Mouse (Mus musculus): ENCODE results near the gene Nt5c1a. TPM values are rescaled to one million over a fixed set of nuclear protein-coding genes. Genes with fewer than 3 reads are reported as not detected.

The Nt5c1a gene
- total RNA-seq (2023) = not detected in 2 replicates

GRCm38 (mm10) chr4:123201186-123202093, at the start of gene Nt5c1a:
Gene Nt5c1a, plus strand, starts transcription at chr4:123201504.

DNA sequence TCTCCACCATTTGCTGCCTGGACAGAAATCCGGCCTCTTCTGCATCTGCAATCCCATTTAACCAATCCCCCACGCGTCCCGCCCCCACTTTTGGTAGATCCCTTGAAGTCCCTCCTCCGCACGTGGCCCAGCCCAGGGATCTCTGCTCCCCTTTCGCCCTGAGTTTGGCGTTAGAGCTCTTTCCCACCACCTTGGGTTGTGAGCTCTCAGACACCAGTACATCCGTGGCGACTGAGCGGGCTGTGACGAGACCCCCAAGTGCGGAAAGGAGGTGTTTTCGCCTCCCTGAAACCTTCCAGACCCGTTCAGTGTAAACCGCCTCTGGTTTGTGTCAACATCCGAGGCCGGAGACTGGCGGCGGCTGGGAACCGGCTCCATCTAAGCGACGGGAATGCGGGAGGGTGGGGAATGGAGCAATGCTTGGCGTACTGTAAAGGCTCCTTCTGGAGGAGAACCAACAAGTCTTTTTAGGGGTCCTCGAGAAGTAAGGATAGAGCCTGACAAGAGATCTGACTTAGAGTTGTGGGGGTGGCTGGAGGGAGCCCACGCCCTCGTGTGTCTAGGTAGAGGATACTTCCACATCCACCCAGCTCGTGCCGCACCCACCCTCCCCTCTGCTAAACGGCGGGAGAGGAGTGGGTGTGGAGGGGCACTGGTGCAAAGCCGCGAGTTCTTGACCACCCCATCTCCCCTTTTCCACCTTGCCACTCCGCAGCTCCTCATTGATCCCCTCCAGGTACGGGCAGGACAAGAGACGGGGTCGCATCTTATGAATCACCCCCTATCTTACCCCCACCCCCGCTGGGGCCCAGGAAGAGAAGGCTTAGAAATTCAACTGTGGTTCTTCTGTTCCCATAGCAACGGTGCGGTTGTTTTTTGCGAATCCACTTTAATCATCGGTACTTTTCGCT, 18.7 kb upstream of the Nt5c1a start, which contains the start of gene Hpcal4:
Hpcal4 (plus strand) TSS at position 900 of the 911 bp plus-strand sequence.

GRCm38 (mm10) chr4:123233492-123234084, 32.3 kb downstream of the Nt5c1a start, which contains the start of gene Heyl:
Gene Heyl, plus strand, starts transcription at chr4:123233556.

GRCm38 (mm10) chr4:123261721-123262401, 60.6 kb downstream of the Nt5c1a start, which contains the start of gene Pabpc4:
Gene Pabpc4, plus strand, starts transcription at chr4:123262351.

Other genes with a start within 250 kb of the Nt5c1a start
- 0.25 TPM in 1 of 2 replicates, not detected in the other for gene Mfsd2a, start 240.3 kb upstream of the Nt5c1a start, total RNA-seq (2023)
- 0.60 and 1.00 TPM in 2 replicates for gene Mycl, start 205.9 kb upstream of the Nt5c1a start, total RNA-seq (2023)
- 4.1 and 7.0 TPM in 2 replicates for gene Trit1, start 184.9 kb upstream of the Nt5c1a start, total RNA-seq (2023)
- gene Bmp8b, start 96.3 kb upstream of the Nt5c1a start, total RNA-seq (2023) = not detected in 2 replicates
- gene Oxct2b, start 85.2 kb upstream of the Nt5c1a start, total RNA-seq (2023) = not detected in 2 replicates
- gene Ppie, start 61.6 kb upstream of the Nt5c1a start, total RNA-seq (2023) = 16.3 and 18.4 TPM in 2 replicates
- gene Hpcal4, start 18.3 kb upstream of the Nt5c1a start, total RNA-seq (2023) = not detected in 2 replicates
- gene Heyl, start 32.1 kb downstream of the Nt5c1a start, total RNA-seq (2023) = 0.09 TPM in 1 of 2 replicates, not detected in the other
- 32.1 and 41.8 TPM in 2 replicates for gene Pabpc4, start 60.8 kb downstream of the Nt5c1a start, total RNA-seq (2023)
- gene Oxct2a, start 122.1 kb downstream of the Nt5c1a start, total RNA-seq (2023) = 0.23 TPM in 1 of 2 replicates, not detected in the other
- gene Bmp8a, start 141.7 kb downstream of the Nt5c1a start, total RNA-seq (2023) = 0.73 and 0.77 TPM in 2 replicates

Data from neutrophil, adult 65 days (primary cell).